Mouse (Mus musculus) olfactory bulb, adult 2 months (tissue): ENCODE results near the gene Gm6525.

Experiments
- CTCF ChIP-seq: fragments of 200-500 bp; IDR thresholded peaks from 2 replicates; pipeline ENCODE4 v1.5.1; 2012; ENCODE audit warnings: low read depth, mild to moderate bottlenecking, low read length, moderate library complexity; ENCODE audit not compliant: insufficient read depth
- POLR2A ChIP-seq: fragments of 200-500 bp; IDR thresholded peaks from 2 replicates; pipeline ENCODE4 v1.6.1; 2012; ENCODE audit warnings: mild to moderate bottlenecking, low read depth, low read length, moderate library complexity; ENCODE audit not compliant: insufficient read depth

DNA sequence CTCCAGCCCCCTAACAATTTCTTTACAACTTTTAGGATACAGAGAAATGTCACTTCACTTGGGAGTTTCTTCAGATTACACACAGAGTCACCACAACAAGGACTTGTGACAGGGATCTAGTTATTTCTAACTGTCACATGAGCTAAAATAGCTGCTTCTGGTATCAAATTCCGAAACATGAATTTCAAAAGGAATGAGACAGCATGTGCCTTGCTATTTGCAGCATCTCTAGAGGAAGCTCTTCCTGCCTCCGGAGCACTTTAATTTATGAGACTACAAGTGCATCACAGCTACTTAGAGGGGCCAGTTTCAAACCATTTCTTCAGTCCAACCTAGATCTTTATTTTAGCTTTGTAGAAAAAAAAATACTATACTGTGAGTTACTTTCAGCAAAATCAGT, 46.5 kb upstream of the Gm6525 start:
- TF ChIP-seq POLR2A (no peak), CTCF (no peak)
